Mouse (Mus musculus) G1E-ER4 (cell line): ENCODE results near the gene Gm20696. TPM values are rescaled to one million over a fixed set of nuclear protein-coding genes. Genes with fewer than 3 reads are reported as not detected.

ENCODE experiments used
- GATA1 ChIP-seq: IDR thresholded peaks from one replicate; pipeline ENCODE4 v1.8.0; 2012; ENCODE audit warnings: low read length, inconsistent platforms
- polyA plus RNA-seq: library from polyadenylated mRNA; stranded (reverse); fragments of >175 nt; gene quantifications from 2 replicates; pipeline ENCODE4 v1.2.3, GENCODE M21; 2012

Gene Gm20696
- polyA plus RNA-seq, 1 experiment, result not detected

- TF ChIP-seq GATA1, result no peak
Observed at GRCm38 (mm10) chr6:99469134-99469834, 197.3 kb downstream of the Gm20696 start.

GRCm38 (mm10) chr6:99467831-99468230 lies 198.8 kb downstream of the Gm20696 start:
- no peak for TF ChIP-seq GATA1

DNA sequence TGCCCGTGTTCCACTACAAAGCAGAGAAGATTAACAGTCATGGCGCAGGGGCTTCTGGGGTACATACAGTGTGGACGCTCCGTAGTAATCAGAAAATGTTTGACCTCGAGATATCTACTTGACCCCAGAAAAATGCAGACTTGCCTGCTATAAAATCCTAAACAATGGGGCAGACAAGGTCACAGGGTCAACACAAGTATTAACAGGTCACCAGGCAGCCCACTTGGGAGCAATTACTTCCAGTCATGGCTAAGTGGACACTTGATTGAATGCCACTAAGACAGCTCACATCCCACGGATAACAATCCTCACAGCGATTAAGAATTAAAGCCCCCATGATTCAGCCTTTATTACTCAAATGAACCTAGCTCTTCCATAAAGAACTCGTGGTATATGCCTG lies 199.5 kb downstream of the Gm20696 start:
- TF ChIP-seq GATA1, result no peak

- no peak for TF ChIP-seq GATA1
Observed at GRCm38 (mm10) chr6:99466354-99466753, 200.2 kb downstream of the Gm20696 start.

GRCm38 (mm10) chr6:99464449-99464848 lies 202.1 kb downstream of the Gm20696 start:
- TF ChIP-seq GATA1, result no peak

- TF ChIP-seq GATA1, result no peak
Observed at GRCm38 (mm10) chr6:99463906-99464305, 202.7 kb downstream of the Gm20696 start.

DNA sequence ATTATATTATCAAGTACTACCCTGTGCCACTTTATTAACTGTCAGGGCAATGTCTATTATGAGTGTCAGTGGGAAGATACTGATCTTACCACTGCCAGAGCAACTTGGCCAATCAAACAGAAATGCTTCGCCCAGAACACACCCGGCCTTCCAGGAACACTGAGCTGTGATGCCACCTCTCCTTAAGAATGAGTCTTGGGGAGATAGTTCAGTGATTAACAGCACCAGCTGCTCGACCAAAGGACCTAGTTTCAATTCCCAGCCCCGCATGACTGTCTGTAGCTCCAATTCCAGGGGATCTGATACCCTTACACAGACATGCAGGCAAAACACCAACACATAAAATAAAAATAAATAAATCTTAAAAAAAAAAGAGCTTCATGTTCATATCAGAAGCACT lies 207.8 kb downstream of the Gm20696 start:
- no peak for TF ChIP-seq GATA1

DNA sequence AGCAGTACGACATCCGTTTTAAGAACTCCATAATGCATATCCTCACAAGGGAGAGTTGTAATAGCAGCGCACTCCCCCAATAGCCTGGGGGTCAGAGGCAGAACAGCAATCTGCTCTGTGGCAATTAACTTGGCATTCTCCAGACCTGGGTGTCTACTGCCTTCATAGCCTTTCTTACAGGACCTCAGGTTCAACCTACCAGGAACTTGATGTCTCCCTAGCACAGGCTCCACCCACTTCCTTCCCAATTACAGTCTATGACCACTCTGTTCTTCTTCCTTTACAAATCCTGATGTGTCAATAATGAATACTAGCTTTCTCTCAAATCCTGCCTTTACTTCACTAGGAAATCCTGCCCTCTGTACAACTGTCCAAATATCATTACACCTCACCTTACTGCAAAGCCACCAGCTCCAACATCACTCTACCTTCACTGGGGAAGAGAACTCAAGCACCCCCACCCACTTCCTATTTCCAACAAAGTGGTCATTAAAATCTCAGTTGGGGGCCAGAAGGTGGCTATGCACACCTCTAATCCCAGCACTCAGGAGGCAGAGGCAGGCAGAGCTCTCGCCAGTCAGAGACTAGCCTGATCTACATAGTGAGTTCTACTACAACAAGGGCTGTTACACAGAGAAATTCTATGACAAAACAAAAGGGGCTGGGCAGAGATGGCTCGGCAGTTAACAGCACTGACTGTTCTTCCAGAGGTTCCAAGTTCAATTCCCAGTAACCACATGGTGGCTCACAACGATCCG lies 212.7 kb downstream of the Gm20696 start:
- TF ChIP-seq GATA1, result no peak

- TF ChIP-seq GATA1, result no peak
Observed at GRCm38 (mm10) chr6:99452638-99453185, 213.9 kb downstream of the Gm20696 start.

DNA sequence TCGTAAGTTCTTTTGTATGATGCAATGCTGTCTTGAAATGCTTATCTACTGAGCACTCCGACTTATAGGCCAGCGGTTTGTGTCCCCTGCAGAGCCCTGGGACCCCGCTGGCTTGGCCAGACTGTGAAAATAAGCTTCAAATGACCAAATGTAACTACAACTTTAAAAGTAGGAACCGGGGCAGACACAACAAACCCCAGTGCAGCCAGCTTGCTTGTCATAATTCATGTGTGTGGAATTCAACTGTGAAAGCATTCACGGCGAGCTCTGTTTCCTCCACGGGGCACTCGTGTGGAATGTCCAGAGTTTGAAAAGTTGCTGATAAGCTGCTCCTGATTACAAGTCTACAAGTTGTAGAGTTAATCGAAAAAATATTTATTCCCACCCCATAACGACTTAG lies 215.1 kb downstream of the Gm20696 start:
- TF ChIP-seq GATA1, result no peak

- TF ChIP-seq GATA1, result no peak
Observed at GRCm38 (mm10) chr6:99447447-99447846, 219.2 kb downstream of the Gm20696 start.

DNA sequence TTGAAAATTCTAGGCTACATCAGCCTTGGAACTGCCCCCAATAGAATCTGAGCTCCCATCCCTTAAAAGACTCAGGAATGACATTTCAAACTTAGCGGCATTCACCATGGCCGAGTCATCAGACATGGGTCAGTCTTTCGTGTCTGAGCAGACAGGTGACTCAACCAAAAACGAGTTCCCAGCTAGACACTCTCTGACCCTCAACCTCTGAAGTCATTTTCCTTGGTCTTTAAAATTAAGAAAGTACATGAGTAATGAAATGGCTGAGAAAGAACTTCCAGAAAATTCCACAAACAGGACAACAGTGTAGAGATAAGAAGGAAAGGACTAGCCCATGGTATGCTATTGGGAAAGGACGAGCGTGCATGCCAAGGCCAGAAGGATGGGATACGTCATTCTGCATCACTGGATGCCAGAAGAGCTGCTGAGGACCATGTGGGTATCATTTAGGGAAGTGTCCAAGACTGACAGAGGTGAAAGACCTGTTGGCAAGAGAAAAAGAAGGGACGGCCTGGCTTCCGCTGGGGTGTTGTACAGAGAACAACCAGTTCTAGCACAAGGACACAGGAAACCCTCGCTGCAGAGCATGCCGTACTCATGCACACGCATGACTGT lies 219.7 kb downstream of the Gm20696 start:
- TF ChIP-seq GATA1, result no peak

DNA sequence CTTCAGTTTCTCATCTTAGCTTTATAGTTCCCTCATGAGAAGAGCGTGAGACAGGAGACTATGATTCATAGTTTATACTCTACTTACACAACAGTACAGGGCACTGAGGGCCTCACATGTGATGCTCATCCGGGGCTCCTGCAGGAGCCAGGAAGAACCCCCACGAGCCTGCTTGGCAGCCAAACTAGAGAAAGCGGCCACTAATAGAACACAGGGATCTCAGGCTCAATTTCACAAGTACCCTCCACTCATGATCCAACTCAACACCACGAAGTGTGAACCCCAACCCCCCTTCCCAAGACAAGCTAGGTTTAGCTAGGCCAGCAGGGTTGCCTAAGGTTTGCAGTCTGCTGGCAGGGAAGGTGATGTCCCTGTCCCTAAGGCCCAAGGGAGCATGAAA lies 223.1 kb downstream of the Gm20696 start:
- TF ChIP-seq GATA1, result no peak

DNA sequence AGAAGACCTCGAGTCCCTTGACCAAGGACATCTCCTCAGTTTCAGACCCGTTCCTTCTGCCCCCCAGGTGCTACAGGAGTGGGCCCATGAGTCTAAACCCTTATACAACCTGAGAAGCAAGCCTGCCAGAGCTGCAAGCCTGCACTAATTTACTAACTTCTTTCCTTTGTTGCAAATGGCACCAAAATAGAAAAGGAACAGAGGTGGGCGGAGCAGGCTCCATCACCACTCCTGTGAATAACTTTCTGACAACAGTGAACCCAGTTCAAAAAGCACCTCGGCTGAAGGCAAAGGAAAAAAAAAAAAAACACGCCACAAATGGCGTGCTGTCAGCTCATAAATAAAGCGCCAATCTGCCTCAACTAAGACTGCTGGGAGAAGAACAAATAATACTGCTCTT lies 225.5 kb downstream of the Gm20696 start:
- TF ChIP-seq GATA1, result no peak

GRCm38 (mm10) chr6:99440606-99441005 lies 226.0 kb downstream of the Gm20696 start:
- TF ChIP-seq GATA1, result no peak

- TF ChIP-seq GATA1, result no peak
Observed at GRCm38 (mm10) chr6:99439878-99440361, 226.7 kb downstream of the Gm20696 start.
